Mouse (Mus musculus): ENCODE results near the gene Enc1. TPM values are rescaled to one million over a fixed set of nuclear protein-coding genes. Genes with fewer than 3 reads are reported as not detected.

Gene Enc1
- 369 TPM for polyA plus RNA-seq (2015; fragmentation: Illumina TruSeq; extraction: RNeasy Lipid Tissue Mini Kit (QIAGEN cat#74804); ENCODE audit: low read depth, low replicate concordance)

DNA sequence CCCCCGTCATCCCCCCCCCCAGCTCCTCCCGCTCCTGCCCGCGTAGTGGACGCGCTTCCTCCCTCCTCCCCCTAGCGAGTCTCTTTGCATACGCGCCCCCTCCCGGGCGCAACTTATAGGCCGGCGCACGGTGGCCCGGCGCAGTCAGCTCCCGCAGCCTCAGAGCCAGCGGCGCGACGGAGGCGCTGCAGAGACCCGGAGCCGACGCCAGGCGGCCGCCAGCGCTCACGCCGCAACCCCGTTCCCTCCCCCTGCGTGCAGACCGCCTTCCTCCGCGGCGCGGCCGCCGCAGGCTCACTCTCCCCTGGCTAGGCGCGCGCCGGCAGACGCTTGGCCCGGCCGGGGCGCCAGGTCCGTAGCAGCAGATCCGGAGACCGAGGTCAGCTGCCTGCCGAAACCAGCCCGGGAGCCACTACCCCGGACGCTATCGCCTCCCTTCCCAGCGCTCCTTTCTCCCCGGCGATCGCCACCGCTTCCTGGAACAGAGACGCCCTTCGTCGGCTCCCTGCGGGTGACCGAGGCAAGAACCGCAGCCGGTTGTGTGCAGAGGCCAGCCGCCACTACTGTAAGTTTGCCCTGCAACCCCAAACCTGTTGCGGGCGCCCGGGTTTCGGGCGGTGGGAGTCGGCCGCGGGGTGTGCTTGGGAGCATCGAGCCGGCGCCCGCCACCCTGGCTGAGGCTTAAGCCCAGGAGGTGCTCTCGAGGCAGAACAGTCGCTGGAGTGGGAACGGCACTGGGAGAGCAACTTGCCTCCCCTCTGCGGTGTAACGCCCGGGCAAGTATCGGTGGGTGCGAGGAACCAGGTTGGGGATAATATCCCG lies at the start of gene Enc1:
Gene Enc1 (plus strand): TSS at position 141 of the 822 bp plus-strand sequence.

DNA sequence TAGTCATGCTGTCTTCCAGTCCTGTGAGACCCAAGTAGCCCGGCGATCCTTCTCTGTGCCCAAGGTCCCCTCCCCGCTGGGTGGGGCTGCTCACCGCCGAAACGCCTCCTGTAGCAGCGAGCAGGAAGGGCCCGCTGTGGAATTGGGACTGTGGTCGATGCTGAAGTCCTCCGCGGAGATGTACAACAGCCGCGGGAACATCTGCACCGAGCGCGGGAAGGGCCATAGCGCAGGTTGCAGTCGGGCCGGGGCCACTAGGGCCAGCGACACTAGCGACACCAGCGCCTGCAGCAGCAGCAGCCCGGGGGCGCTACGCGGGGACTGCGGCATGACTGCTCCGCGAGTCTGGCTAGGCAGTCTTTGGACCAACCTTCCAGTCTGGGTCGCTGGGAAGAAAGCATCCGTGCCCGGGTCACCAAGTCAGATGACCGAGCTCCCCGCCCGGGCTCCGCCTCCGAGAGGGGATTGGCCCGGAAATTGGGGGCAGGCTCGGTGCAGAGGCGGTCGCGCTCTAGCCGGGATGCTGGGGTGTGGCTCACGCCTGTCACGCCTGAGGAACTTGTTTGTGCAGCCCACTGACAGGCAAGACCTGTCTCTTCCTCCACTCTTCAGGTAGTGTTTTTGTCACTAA lies 42.9 kb upstream of the Enc1 start, which contains the start of gene Hexb:
Gene Hexb (minus strand): TSS at position 426 of the 631 bp plus-strand sequence.

Other genes with a start within 250 kb of the Enc1 start
- gene 1700029F12Rik, start 206.7 kb upstream of the Enc1 start, polyA plus RNA-seq (2015; fragmentation: Illumina TruSeq; extraction: RNeasy Lipid Tissue Mini Kit (QIAGEN cat#74804); ENCODE audit: low read depth, low replicate concordance): not detected
- gene Fam169a, start 173.8 kb upstream of the Enc1 start, polyA plus RNA-seq (2015; fragmentation: Illumina TruSeq; extraction: RNeasy Lipid Tissue Mini Kit (QIAGEN cat#74804); ENCODE audit: low read depth, low replicate concordance): 36.8 TPM
- not detected for gene Gm6169, start 141.9 kb upstream of the Enc1 start, polyA plus RNA-seq (2015; fragmentation: Illumina TruSeq; extraction: RNeasy Lipid Tissue Mini Kit (QIAGEN cat#74804); ENCODE audit: low read depth, low replicate concordance)
- 25.6 TPM for gene Gfm2, start 103.2 kb upstream of the Enc1 start, polyA plus RNA-seq (2015; fragmentation: Illumina TruSeq; extraction: RNeasy Lipid Tissue Mini Kit (QIAGEN cat#74804); ENCODE audit: low read depth, low replicate concordance)
- 71.4 TPM for gene Nsa2, start 103.2 kb upstream of the Enc1 start, polyA plus RNA-seq (2015; fragmentation: Illumina TruSeq; extraction: RNeasy Lipid Tissue Mini Kit (QIAGEN cat#74804); ENCODE audit: low read depth, low replicate concordance)
- 167 TPM for gene Hexb, start 42.7 kb upstream of the Enc1 start, polyA plus RNA-seq (2015; fragmentation: Illumina TruSeq; extraction: RNeasy Lipid Tissue Mini Kit (QIAGEN cat#74804); ENCODE audit: low read depth, low replicate concordance)

Data from brain, adult 10 weeks (tissue).